Mouse (Mus musculus) erythroblast, embryonic 14.5 days (primary cell): Measurements from ENCODE around the gene Mgp.

Source experiments
- GATA1 ChIP-seq: IDR thresholded peaks from 2 replicates; pipeline ENCODE4 v1.6.1; 2012; ENCODE audit warnings: low read length, inconsistent platforms, mixed read lengths
- TAL1 ChIP-seq: IDR thresholded peaks from 3 replicates; pipeline ENCODE4 v1.6.1; 2012; ENCODE audit warnings: low read length, inconsistent platforms, mixed read lengths

DNA sequence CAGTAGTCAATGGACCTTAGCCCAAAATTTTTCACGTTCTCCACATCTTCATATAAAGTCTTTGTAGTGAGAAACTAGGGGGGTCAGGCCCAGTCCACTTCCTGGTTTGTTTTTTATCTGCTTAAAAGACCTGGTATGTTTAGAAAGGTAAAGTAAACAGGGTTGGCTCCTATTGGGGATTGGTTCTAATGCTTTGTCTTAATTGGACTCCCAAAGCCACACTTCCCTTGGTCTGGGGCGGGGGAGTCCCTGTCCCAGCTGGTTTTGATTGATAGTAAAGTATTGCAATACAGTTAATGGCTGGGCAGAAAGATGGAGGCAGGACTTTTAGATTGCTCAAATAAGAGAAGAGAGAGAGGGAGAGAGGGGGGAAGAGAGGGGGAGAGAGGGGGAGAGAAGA is 25.4 kb upstream of the Mgp start:
- TF ChIP-seq TAL1 (no peak), GATA1 (no peak)
